Mouse (Mus musculus) ES-E14 (cell line): ENCODE data around the gene Ppil2.

ENCODE experiments used
- HCFC1 ChIP-seq: IDR thresholded peaks from 2 replicates; pipeline ENCODE4 v1.6.1; 2012; ENCODE audit warnings: low read length, inconsistent platforms, borderline replicate concordance; ENCODE audit not compliant: insufficient read depth
- ZC3H11A ChIP-seq: IDR thresholded peaks from 2 replicates; pipeline ENCODE4 v1.6.1; 2012; ENCODE audit warnings: low read depth, mild to moderate bottlenecking, inconsistent platforms, low read length, borderline replicate concordance
- ZNF384 ChIP-seq: IDR thresholded peaks from 2 replicates; pipeline ENCODE4 v1.6.1; 2012; ENCODE audit warnings: low read depth, low read length, inconsistent platforms

GRCm38 (mm10) chr16:17154346-17154745 is 43.3 kb upstream of the Ppil2 start:
- TF ChIP-seq ZC3H11A, result no peak
- no peak for TF ChIP-seq ZNF384
- no peak for TF ChIP-seq HCFC1
